Mouse (Mus musculus) ES-CJ7 (cell line): ENCODE data around the gene Myh9.

Experiments
- DNase-seq: peaks from one replicate; pipeline ENCODE4 v3.0.0; 2011; ENCODE audit warnings: low read depth, low spot score

The Myh9 gene

DNA sequence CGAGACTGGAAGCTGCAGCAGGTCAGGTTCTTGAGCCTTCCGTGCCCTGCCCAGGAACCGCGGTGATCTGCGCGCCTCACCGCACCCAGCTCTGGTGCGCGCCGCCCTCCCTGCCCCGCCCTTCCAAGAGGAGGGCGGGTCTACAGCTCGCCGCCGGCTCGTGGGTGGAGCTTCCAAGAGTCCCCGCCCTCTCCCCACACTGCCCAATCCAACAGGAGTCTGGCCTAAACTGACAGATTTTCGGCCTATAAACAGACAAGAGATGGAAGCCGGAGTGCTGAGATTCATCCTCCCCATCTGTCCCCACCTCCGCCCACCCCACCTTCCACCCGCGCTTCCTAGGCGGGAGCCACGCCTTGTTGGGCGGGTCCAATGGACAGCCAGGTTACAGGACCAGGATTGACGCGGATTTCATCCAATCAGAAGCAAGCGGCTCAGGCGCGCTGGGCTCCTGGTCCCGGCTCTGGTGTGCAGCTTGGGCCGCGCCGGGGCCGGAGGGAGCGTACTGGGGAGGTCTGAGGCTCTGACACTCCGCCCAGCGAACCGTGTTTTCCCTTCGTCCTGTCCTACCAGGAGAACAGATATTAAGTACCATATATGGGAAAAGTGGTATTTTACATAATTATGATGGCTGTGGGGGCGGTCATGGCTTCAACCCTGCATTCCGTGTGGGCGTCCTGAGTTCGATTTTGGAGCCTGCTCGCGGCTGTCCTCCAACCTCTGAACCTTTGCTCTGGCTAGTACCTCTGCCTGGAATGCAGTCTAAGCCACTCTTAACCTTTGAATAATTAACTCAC is at the start of gene Myh9:
TSS of gene Myh9 (minus strand) at position 129 of the 797 bp plus-strand sequence.
- DNase-seq = peak; percentile 100

- no peak for DNase-seq
Measured at GRCm38 (mm10) chr15:77891766-77892165, 49.8 kb upstream of the Myh9 start.

- no peak for DNase-seq
Measured at GRCm38 (mm10) chr15:77889761-77890422, 47.9 kb upstream of the Myh9 start.

GRCm38 (mm10) chr15:77888286-77888685 is 46.3 kb upstream of the Myh9 start:
- peak; percentile 76 for DNase-seq

- no peak for DNase-seq
Measured at GRCm38 (mm10) chr15:77887093-77887488, 45.1 kb upstream of the Myh9 start.

DNA sequence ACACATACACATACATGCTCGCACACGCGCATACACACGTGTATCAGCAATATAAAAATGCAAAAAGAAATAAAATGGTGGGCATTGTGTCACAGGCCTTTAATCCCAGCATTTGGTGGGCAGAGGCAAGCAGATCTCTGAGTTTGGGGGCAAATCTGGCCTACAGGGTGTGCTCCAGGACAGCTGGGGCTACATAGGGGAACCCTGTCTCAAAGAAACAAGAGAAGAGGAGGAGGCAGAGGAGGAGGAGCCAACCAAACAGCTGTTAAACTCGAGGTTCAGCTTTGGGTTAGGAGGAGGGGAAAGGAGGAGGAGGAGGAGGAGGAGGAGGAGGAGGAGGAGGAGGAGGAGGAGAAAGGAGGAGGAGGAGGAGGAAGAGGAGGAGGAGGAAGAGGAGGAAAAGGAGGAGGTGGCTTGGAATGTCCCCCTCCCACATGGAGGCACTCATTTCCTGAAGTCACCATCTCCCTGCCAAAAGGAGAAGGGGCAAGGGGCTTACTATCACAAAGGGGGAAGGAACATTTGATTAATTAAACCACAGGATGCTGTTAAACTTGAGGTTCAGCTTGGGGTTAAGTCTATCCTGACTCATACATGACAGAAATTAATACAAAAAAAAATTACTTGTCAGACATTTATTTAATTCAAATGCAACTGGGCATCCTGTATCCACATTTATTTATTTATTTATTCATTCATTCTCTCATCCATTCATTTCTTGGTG is 44.6 kb upstream of the Myh9 start:
- no peak for DNase-seq

GRCm38 (mm10) chr15:77885945-77886344 is 44.0 kb upstream of the Myh9 start:
- DNase-seq = no peak

GRCm38 (mm10) chr15:77885159-77885558 is 43.2 kb upstream of the Myh9 start:
- no peak for DNase-seq

DNA sequence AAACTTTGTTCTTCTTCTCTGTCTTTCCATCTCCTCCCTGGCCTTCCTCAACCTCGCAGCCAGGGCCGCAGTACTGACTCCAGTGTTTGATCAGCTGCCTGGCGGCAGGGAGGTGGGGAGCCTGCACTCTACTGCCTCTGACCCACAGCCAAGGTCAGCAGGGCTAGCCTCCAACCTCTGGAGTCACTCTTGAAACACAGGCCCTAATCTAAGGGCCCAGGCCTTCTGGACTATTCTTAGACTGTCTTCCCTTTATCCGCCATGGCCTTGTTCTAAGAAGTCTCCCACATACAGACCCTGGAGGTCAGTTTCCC is 41.7 kb upstream of the Myh9 start:
- no peak for DNase-seq

- peak; percentile 52 for DNase-seq
Measured at GRCm38 (mm10) chr15:77882797-77883696, 41.1 kb upstream of the Myh9 start.

DNA sequence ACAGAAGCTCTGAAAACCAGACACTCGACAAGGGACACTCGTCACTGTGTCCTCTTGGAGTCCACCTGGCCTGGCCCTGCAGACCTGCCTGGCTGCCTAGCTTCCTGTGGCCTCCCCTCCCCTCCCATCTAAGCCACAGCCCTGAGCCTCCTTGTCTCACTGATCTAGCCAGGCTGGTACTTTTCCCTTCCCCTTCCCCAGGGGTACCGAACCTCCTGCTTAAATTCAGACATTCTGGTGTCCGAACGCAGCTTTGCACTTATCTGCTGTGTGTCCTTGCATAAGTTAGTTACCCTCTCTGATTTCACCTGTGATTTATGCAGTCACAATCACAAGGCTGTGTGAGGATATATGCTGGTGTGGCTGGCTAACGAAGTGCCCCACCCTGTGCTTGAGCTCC is 40.3 kb upstream of the Myh9 start:
- DNase-seq = no peak

DNA sequence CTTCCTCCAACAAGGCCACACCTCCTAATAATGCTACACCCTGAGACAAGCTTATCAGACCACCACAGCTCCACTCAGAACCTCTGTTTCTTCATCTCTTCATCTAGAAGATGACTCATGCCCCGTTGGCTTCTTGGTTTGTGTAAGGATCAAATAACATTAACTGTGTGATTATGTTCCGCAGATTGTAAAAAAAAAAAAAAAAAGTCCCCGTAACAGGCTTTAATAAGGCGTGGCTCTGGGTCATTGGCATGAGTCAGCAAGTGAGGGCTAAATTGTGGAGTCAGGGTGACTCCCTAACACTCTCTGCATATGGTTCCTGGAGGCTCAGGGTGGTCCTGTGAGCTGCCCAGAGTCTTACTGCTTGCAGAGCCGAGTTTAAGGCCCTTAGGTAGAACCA is 39.7 kb upstream of the Myh9 start:
- DNase-seq = no peak

DNA sequence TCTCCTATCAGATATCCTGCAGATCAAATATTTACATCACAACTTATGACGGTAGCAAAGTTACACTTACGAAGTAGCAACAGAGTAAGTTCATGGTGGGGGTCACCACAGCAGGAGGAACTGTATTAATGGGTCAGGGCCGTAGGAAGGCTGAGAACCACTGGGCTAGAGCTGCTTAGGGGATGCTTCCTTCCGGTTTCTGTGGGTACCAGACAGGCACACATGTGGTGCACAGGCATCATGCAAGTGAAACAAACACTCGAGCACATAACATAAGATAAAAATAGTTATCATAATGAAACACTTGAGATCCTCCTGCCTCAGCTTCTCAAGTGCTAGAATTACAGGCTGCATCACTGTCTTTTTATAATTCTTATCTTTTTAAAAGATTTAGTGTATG is 38.8 kb upstream of the Myh9 start:
- DNase-seq = no peak

DNA sequence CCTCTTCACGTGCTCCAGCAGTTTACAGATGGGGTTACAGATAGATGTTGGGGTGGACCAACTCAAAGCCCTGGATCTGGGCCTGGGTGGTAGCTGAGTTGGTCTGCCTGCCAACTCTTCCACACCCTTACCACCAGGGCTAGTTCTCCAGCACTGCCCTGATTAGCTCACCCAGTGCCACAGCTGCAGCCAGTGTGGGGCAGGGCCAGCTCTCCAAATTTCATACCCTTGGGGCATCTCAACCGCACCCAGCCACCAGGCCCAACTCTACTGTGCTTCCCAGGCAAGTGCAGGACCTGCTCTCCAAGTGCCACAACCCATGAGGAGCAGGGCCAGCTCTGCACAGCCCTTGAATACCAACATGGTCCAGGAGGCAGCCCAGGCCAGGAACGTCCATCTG is 37.8 kb upstream of the Myh9 start:
- DNase-seq = no peak

DNA sequence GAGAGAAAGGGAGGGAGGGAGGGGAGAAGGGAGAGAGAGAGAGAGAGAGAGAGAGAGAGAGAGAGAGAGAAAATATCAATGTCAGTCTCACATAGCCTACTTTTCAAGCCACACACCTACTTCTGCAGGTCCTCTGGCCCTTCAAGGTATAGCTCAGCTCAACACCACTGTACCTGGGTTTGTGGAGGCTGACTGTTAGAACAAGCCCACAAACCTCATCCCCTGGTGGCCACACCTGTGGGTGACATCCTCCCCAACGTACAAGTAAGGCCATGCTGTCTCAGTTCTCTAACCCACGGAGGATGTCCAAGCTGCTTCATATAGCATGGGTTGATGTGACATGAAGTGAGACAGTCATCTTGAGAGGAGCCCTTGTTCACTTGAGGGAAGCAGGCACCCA is 35.2 kb upstream of the Myh9 start:
- DNase-seq = no peak

GRCm38 (mm10) chr15:77876716-77877115 is 34.7 kb upstream of the Myh9 start:
- DNase-seq = no peak

DNA sequence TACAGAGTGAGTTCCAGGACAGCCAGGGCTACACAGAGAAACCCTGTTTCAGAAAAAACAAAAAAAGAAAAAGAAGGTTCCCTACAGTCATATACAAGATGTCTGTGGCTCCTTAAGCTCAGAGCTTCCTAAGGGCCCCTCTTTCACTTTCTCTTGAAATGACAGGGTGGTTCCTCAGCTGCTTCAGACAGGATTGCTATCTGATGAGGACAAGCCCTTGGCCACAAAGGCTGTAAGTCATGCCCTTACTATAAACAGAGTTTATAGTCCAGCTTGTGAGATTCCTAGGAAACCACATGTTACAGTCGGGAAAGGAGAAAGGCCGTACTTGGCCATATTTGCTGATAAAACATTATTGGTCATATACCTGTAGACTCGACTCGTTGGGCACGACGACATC is 34.0 kb upstream of the Myh9 start:
- DNase-seq = no peak

DNA sequence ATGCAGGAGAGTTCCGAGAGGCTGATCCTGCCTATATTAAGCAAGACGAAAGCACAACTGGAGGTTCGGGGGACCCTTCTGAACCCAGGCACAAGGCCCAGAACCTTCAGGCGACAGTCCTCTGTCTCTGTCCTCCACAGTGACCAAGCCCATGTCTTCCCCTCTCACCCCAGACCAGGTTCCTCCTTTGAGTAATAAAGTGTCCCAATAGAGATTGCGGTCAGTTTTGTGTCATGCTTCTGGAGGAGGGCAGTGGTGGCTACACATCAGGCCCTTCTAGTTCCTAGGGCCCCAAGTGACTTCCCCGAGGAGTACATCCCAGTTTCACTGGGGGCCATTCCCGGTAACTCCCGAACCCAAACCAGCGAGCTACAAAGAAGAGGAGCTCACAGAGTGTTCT is 32.8 kb upstream of the Myh9 start:
- no peak for DNase-seq

- DNase-seq = no peak
Measured at GRCm38 (mm10) chr15:77874310-77874709, 32.3 kb upstream of the Myh9 start.

GRCm38 (mm10) chr15:77873564-77873963 is 31.6 kb upstream of the Myh9 start:
- peak; percentile 80 for DNase-seq

- DNase-seq = no peak
Measured at GRCm38 (mm10) chr15:77872996-77873395, 31.0 kb upstream of the Myh9 start.

DNA sequence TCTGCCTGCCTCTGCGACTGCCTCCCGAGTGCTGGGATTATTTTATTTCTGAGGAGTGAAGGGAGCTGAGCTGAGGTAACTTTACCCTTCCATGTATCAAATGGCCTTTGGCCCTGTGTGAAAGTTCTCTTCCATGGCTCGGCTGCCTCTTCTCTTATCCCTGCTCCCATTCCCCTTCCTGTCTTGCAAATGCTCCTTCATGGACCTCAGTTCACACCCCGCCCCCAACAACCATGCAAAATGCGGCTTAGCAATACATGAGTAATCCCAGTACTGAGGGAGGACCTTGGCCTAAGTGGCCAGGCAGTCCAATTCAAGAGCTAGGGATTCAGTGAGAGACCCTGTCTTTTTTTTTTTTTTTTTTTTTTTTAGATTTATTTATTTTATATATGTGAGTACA is 26.4 kb upstream of the Myh9 start:
- DNase-seq = no peak
